Mouse (Mus musculus): ENCODE measurements around the gene Capn10. TPM values are rescaled to one million over a fixed set of nuclear protein-coding genes. Genes with fewer than 3 reads are reported as not detected.

The Capn10 gene
- polyA plus RNA-seq, 1 experiment: 42.5 TPM

DNA sequence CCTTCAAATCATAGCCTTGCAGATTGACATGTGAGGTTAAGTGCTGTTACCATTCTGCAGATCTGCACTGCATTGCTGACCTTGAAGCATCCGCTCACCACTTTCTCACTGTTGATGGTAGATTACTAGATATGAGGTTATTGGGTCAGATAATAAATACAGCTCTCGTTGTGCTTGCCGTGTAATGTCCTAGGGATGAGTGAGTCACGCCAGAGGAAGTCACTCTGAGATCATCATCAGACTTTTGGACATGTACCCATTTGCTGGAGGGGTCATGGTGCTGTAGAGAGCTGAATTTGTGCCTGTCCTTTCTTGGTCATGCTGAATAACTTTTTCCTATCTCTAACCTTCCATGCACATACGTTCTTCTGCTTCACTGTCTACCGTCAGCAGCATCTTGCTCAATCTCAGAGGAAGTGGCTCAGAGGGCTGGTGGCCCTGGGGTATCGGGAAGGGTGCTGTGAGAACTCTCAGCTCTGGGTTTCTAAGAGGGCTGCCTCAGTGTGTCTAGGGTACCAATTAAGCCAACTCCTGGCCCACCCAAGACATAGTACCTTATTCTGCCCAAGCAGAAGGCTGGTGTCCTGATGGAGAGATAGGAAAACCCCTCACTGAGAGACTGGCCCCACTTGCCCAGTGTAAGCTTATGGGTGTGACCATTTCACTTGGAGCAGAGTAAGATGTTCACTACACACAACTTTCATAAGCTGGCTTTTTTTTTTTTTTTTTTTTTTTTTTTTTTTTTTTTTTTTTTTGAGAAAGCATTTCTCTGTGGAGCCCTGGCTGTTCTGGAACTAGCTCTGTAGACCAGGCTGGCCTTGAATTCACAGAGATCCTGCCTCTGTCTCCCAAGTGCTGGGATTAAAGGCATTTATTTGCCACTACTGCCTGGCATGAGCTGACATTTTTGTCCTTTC, 38.0 kb downstream of the Capn10 start:
- no peak for TF ChIP-seq POLR2A (IDR thresholded peaks at IDR 0.05; ENCODE audit: control insufficient read depth, extremely low read depth, insufficient read depth, low read length, poor library complexity)
- no peak for TF ChIP-seq CTCF (IDR thresholded peaks at IDR 0.05; ENCODE audit: borderline replicate concordance, control insufficient read depth, extremely low read depth, insufficient read depth, low read length, poor library complexity)
- Histone ChIP-seq H3K27ac (ENCODE audit: control insufficient read depth, insufficient read depth, low read length) (no peak overlapping the region), H3K4me1 (replicated peaks; ENCODE audit: control insufficient read depth, insufficient read depth, low read length) (no peaks in the 10 kb centered on the region), H3K27me3 (ENCODE audit: control insufficient read depth, insufficient read depth, low read length) (no peaks in the 10 kb centered on the region), H3K4me3 (ENCODE audit: control insufficient read depth, insufficient read depth, low read length) (no peak overlapping the region), H3K36me3 (ENCODE audit: control insufficient read depth, insufficient read depth, low read length) (no peaks in the 10 kb centered on the region)
- no peak for DNase-seq
- 81% methylated on average over 7 of the region's 7 CpGs for WGBS

DNA sequence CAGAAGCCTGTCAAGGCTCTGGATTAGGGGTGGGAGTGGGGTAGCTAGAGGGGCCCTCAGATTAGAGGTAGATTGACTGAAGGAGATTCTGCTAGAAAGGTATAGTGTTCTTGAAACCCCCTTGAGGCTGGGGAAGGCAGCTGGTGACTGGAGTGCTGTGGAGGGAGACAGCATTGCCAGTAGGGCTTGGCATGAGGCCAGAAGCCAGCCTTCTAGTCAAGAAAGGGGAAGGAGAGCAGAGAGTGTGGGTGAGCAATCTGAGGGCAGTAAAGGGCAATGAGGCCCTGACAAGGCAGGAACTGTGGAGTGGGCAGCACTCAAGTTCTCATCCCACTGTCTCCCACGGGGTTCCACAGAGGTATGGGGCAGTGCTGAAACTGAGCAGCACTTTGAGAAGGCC, 38.7 kb downstream of the Capn10 start:
- no peak for TF ChIP-seq POLR2A (IDR thresholded peaks at IDR 0.05; ENCODE audit: control insufficient read depth, extremely low read depth, insufficient read depth, low read length, poor library complexity)
- no peak for TF ChIP-seq CTCF (IDR thresholded peaks at IDR 0.05; ENCODE audit: borderline replicate concordance, control insufficient read depth, extremely low read depth, insufficient read depth, low read length, poor library complexity)
- H3K27me3 ChIP-seq (ENCODE audit: control insufficient read depth, insufficient read depth, low read length): no peaks in the 10 kb centered on the region
- DNase-seq: no peak
- H3K4me3 ChIP-seq (ENCODE audit: control insufficient read depth, insufficient read depth, low read length): no peak overlapping the region
- no peaks in the 10 kb centered on the region for H3K4me1 ChIP-seq (replicated peaks; ENCODE audit: control insufficient read depth, insufficient read depth, low read length)
- no peaks in the 10 kb centered on the region for H3K36me3 ChIP-seq (ENCODE audit: control insufficient read depth, insufficient read depth, low read length)
- H3K27ac ChIP-seq (ENCODE audit: control insufficient read depth, insufficient read depth, low read length): no peak overlapping the region; the same call in 1 of the 2 replicates
- 19% methylated on average over 1 of the region's 1 CpGs for WGBS

GRCm38 (mm10) chr1:92976141-92976566, 42.0 kb downstream of the Capn10 start:
- no peaks in the 10 kb centered on the region for H3K36me3 ChIP-seq (ENCODE audit: control insufficient read depth, insufficient read depth, low read length)
- no peak for TF ChIP-seq CTCF (IDR thresholded peaks at IDR 0.05; ENCODE audit: borderline replicate concordance, control insufficient read depth, extremely low read depth, insufficient read depth, low read length, poor library complexity)
- TF ChIP-seq POLR2A (IDR thresholded peaks at IDR 0.05; ENCODE audit: control insufficient read depth, extremely low read depth, insufficient read depth, low read length, poor library complexity): no peak
- H3K27me3 ChIP-seq (ENCODE audit: control insufficient read depth, insufficient read depth, low read length): no peaks in the 10 kb centered on the region
- H3K27ac ChIP-seq (ENCODE audit: control insufficient read depth, insufficient read depth, low read length): no peak overlapping the region
- WGBS: 76% methylated on average over 6 of the region's 6 CpGs
- no peak for DNase-seq
- no peak overlapping the region for H3K4me3 ChIP-seq (ENCODE audit: control insufficient read depth, insufficient read depth, low read length)
- H3K4me1 ChIP-seq (replicated peaks; ENCODE audit: control insufficient read depth, insufficient read depth, low read length): no peaks in the 10 kb centered on the region; the same call in 1 of the 2 replicates

DNA sequence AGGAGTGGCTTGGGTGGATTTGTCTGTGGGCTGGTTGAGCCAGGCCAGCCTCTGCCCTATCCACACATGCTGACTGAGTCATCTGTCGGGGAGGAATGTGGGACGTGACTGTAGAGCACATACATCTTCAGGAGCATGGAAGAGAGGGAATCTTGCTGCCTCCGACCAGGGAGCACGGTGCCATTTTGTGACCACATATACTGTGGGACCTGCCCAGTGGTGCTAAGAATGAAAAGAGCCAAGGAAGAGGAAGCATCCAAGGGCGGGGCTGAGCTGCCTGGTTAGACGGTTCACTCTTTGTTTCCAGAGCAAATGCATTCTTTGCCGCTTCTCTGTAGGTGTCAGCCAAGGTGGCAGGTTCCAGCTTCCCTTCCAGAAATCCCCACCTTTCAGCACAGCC, 44.5 kb downstream of the Capn10 start:
- Histone ChIP-seq H3K4me3 (ENCODE audit: control insufficient read depth, insufficient read depth, low read length) (no peak overlapping the region), H3K27me3 (ENCODE audit: control insufficient read depth, insufficient read depth, low read length) (no peaks in the 10 kb centered on the region), H3K36me3 (ENCODE audit: control insufficient read depth, insufficient read depth, low read length) (no peaks in the 10 kb centered on the region), H3K27ac (ENCODE audit: control insufficient read depth, insufficient read depth, low read length) (no peak overlapping the region), H3K4me1 (replicated peaks; ENCODE audit: control insufficient read depth, insufficient read depth, low read length) (no peaks in the 10 kb centered on the region; the same call in 1 of the 2 replicates)
- 87% methylated on average over 7 of the region's 7 CpGs for WGBS
- DNase-seq: no peak
- no peak for TF ChIP-seq POLR2A (IDR thresholded peaks at IDR 0.05; ENCODE audit: control insufficient read depth, extremely low read depth, insufficient read depth, low read length, poor library complexity)
- TF ChIP-seq CTCF (IDR thresholded peaks at IDR 0.05; ENCODE audit: borderline replicate concordance, control insufficient read depth, extremely low read depth, insufficient read depth, low read length, poor library complexity): no peak

- Histone ChIP-seq H3K4me1 (replicated peaks; ENCODE audit: control insufficient read depth, insufficient read depth, low read length) (no peaks in the 10 kb centered on the region; the same call in 1 of the 2 replicates), H3K4me3 (ENCODE audit: control insufficient read depth, insufficient read depth, low read length) (no peak overlapping the region), H3K27ac (ENCODE audit: control insufficient read depth, insufficient read depth, low read length) (no peak overlapping the region), H3K27me3 (ENCODE audit: control insufficient read depth, insufficient read depth, low read length) (no peaks in the 10 kb centered on the region), H3K36me3 (ENCODE audit: control insufficient read depth, insufficient read depth, low read length) (no peaks in the 10 kb centered on the region)
- TF ChIP-seq POLR2A (IDR thresholded peaks at IDR 0.05; ENCODE audit: control insufficient read depth, extremely low read depth, insufficient read depth, low read length, poor library complexity) (no peak), CTCF (IDR thresholded peaks at IDR 0.05; ENCODE audit: borderline replicate concordance, control insufficient read depth, extremely low read depth, insufficient read depth, low read length, poor library complexity) (no peak)
- 83% methylated on average over 11 of the region's 11 CpGs for WGBS
- no peak for DNase-seq
These were observed 45.0 kb downstream of the Capn10 start for GRCm38 (mm10) chr1:92979073-92979602.

- DNase-seq: no peak
These were observed 47.1 kb downstream of the Capn10 start for GRCm38 (mm10) chr1:92981056-92981845.

More at GRCm38 (mm10) chr1:92981056-92981845, 47.1 kb downstream of the Capn10 start:
- Histone ChIP-seq H3K27ac (ENCODE audit: control insufficient read depth, insufficient read depth, low read length) (no peak overlapping the region), H3K36me3 (ENCODE audit: control insufficient read depth, insufficient read depth, low read length) (no peaks in the 10 kb centered on the region), H3K27me3 (ENCODE audit: control insufficient read depth, insufficient read depth, low read length) (no peaks in the 10 kb centered on the region), H3K4me3 (ENCODE audit: control insufficient read depth, insufficient read depth, low read length) (no peak overlapping the region), H3K4me1 (replicated peaks; ENCODE audit: control insufficient read depth, insufficient read depth, low read length) (no peaks in the 10 kb centered on the region; the same call in 1 of the 2 replicates)
- TF ChIP-seq POLR2A (IDR thresholded peaks at IDR 0.05; ENCODE audit: control insufficient read depth, extremely low read depth, insufficient read depth, low read length, poor library complexity) (no peak), CTCF (IDR thresholded peaks at IDR 0.05; ENCODE audit: borderline replicate concordance, control insufficient read depth, extremely low read depth, insufficient read depth, low read length, poor library complexity) (no peak)
- WGBS: 90% methylated on average over 7 of the region's 7 CpGs
